Mouse (Mus musculus) hindbrain, embryonic 15.5 days (tissue): ENCODE data around the gene Rint1. TPM values are rescaled to one million over a fixed set of nuclear protein-coding genes. Genes with fewer than 3 reads are reported as not detected.
A peak's percentile ranks its signal among the peaks of the same experiment; 100 is the strongest.
"Not testable (repeated sequence)": the region's sequence is repeated elsewhere in the genome, so short reads cannot be mapped to it uniquely, and the experiment has no call there.

ENCODE experiments used
- ATAC-seq: fragments of 200-750 bp; cut with Nextera tagmentation; 2 replicates; pipeline ENCODE4 v1.8.0; 2017; ENCODE audit warnings: low read depth, moderate number of reproducible peaks, moderate TSS enrichment; ENCODE audit not compliant: low FRiP score
- H3K27ac ChIP-seq: fragments of 300-500 bp; sonication (generic); replicated peaks from 2 replicates; pipeline ENCODE4 v1.5.1; 2015; ENCODE audit warnings: mild to moderate bottlenecking, inconsistent platforms
- H3K27me3 ChIP-seq: fragments of 300-500 bp; sonication (generic); 2 replicates; pipeline ENCODE4 v1.6.1; 2015; ENCODE audit warnings: control low read depth, inconsistent platforms
- H3K36me3 ChIP-seq: fragments of 300-500 bp; sonication (generic); 2 replicates; pipeline ENCODE4 v1.6.1; 2015; ENCODE audit warnings: control low read depth, inconsistent platforms
- H3K4me1 ChIP-seq: fragments of 300-500 bp; sonication (generic); replicated peaks from 2 replicates; pipeline ENCODE4 v1.6.1; 2015; ENCODE audit warnings: control low read depth, inconsistent platforms
- H3K4me2 ChIP-seq: fragments of 300-500 bp; sonication (generic); 2 replicates; pipeline ENCODE4 v1.6.1; 2015; ENCODE audit warnings: moderate library complexity, mild to moderate bottlenecking, inconsistent platforms
- H3K4me3 ChIP-seq: fragments of 300-500 bp; sonication (generic); 2 replicates; pipeline ENCODE4 v1.5.1; 2015; ENCODE audit warnings: mild to moderate bottlenecking, inconsistent platforms
- H3K9ac ChIP-seq: fragments of 300-500 bp; sonication (generic); 2 replicates; pipeline ENCODE4 v1.6.1; 2015; ENCODE audit warnings: inconsistent platforms
- H3K9me3 ChIP-seq: fragments of 300-500 bp; sonication (generic); 2 replicates; pipeline ENCODE4 v1.6.1; 2016; ENCODE audit warnings: control low read depth, inconsistent platforms
- WGBS: fragments of 180-500 bp; shearing (Covaris S2); methylation state at CpG from one replicate; pipeline ENCODE4 v1.1.7; 2015; 5-methylcytosine and 5-hydroxymethylcytosine counted together
- polyA plus RNA-seq: library from polyadenylated mRNA; unstranded; fragments of >200 nt; fragmentation: Nextera tagmentation; extraction: Ambion mirVana; gene quantifications from 2 replicates; pipeline ENCODE4 v1.2.1, GENCODE M21; 2015

The Rint1 gene
- polyA plus RNA-seq, 1 experiment from 2014 or later: 28.2 TPM

DNA sequence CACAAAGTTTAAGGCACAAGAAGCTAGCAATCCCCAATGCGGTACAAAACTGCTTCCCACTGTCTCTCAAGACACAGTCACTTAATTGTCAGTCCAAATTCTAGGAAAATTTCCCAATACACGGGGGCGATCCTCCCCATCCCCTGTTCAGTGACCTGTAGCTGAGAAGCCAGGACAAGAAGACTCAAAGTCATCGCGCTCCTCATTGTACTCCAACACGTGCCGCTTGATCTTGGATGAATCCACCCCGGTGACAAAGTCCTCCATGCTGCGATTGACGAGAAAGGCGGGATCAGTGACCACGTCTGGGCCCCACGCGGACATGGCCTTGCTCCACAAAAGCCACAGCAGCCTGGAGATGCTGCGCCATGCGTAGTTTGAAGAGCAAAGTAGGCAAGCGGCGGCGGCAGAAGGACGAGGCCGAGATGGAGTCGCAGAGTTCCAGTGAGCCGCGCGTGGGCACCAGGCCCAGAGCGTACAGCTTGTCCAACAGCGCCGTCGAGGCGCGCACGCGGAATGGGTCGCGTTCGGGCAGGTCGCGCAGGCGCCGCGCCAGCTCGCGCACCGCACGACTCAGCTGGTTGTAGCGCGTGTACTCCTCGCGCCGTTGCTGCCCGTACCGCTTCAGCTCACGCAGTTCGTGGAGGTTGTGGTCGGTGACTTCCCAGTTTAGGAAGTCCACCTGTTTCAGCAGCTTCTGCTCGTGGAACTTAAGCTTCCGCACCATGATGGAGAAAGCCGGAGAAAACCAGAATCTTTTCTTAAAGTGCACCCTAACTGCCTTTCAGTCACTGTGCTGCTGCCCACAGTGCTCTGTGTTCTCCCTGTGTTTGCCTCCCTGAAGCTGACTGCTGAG is 43.6 kb downstream of the Rint1 start:
- no peak overlapping the region for H3K9ac ChIP-seq
- ATAC-seq: no peak
- H3K9me3 ChIP-seq: no peaks in the 10 kb centered on the region
- no peaks in the 10 kb centered on the region for H3K36me3 ChIP-seq
- peak overlapping the region; percentile 24 for H3K4me3 ChIP-seq
- no peak overlapping the region for H3K27ac ChIP-seq
- 0 out of 2 replicates have a peak, but pooled peaks cover 10% of the 10 kb centered on the region for H3K27me3 ChIP-seq
- H3K4me2 ChIP-seq: peak overlapping the region; percentile 48
- H3K4me1 ChIP-seq: 0 out of 2 replicates have a peak, but pooled peaks cover 3% of the 10 kb centered on the region
- 51% methylated on average over 58 of the region's 58 CpGs for WGBS

DNA sequence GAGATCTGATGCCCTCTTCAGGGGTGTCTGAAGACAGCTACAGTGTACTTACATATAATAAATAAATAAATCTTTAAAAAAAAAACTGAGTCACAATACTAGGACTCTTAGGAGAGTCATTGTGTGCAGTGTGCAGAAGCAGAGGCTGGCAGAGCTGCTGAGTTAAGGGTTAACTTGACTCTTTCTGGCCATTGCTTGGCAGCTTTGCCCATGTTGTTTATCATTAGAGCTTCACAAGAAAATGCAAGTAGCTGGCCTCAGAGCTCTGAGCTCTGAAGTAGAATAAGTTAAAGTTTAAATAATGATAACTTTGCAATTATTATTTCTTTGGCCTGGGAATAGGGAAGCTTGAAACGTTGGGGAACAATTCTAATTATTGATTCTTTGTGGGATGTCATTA is 48.2 kb downstream of the Rint1 start:
- 54% methylated on average over 1 of the region's 1 CpGs for WGBS
- not testable (repeated sequence) for H3K9me3 ChIP-seq, ATAC-seq

DNA sequence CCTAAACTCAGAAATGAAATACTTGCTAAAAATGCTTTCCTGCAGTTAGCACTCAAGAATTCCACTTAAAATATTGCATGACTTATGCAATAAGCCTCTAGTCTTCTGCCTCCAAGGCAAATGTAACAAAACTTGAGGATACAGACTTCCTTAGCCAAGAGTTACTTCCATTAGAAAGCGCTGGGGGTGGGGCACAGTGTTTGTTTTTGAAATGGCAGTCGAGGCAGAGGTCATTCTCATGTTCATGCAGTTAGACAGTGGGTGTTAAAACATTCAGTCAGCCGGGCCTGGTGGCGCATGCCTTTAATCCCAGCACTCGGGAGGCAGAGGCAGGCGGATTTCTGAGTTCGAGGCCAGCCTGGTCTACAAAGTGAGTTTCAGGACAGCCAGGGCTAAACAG is 50.6 kb downstream of the Rint1 start:
- peaks cover 11% of the 10 kb centered on the region for H3K4me1 ChIP-seq
- no peak overlapping the region for H3K4me3 ChIP-seq
- H3K27me3 ChIP-seq: no peaks in the 10 kb centered on the region
- 90% methylated on average over 7 of the region's 7 CpGs for WGBS
- no peak overlapping the region for H3K4me2 ChIP-seq
- ATAC-seq: no peak
- no peak overlapping the region for H3K9ac ChIP-seq
- H3K36me3 ChIP-seq: peaks cover 15% of the 10 kb centered on the region
- H3K9me3 ChIP-seq: no peaks in the 10 kb centered on the region
- H3K27ac ChIP-seq: no peak overlapping the region

More for the DNA sequence above, 48.2 kb downstream of the Rint1 start:
- not testable (repeated sequence) for H3K27ac ChIP-seq, H3K4me3 ChIP-seq, H3K4me1 ChIP-seq, H3K9ac ChIP-seq, H3K27me3 ChIP-seq, H3K4me2 ChIP-seq
- H3K36me3 ChIP-seq: peaks cover 15% of the 10 kb centered on the region

DNA sequence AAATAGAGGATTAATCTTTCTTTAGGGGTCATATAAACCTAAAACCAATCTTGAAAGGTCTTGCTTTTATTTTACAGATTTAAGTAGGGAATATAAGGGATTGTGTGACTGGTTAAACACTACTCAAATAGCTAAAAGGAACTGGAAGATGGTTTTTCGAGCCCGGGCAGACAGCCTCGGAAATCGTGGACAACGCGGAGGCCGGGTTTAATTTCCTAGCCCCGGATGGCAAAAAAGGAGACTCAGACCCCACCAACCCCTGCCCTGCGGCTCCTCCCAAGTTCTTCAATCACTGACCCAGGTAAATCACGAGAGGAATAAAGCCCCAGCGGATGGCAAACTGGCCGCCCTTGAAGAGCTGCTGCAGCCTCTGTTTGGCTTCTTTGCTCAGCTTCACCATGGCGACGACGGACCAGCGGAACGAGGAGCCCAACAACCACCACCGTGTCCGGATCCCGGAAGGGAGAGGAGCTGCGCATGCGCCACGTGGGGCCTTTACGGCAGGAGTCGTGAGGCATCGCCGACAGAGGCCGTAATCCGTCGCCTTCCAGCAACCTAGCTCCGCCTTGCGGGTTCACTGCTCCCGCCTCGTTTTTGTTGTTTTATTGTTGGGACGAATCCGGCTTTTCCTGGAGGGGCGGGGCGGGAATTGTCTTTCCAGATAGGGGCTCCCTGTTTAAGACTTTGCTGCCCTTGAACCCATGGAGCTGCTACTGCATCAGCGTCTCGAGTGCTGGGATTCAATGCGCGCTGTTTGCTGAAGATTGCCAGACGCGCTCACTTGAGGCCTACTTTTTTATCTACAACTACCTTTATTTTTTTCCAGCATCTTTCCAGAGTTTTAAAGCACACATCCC is 56.4 kb downstream of the Rint1 start, which contains the start of gene Tomm7:
Gene Tomm7, minus strand, starts transcription at position 488 of the 857 bp plus-strand sequence.
- no peaks in the 10 kb centered on the region for H3K9me3 ChIP-seq
- peaks cover 23% of the 10 kb centered on the region for H3K4me1 ChIP-seq
- H3K27me3 ChIP-seq: no peaks in the 10 kb centered on the region
- under 1% methylated on average over 44 of the region's 44 CpGs for WGBS
- peak within 1 kb of the TSS; percentile 83 for H3K27ac ChIP-seq
- peak within 1 kb of the TSS; percentile 83 for H3K9ac ChIP-seq
- H3K36me3 ChIP-seq: peaks cover 11% of the 10 kb centered on the region
- H3K4me3 ChIP-seq: peak within 1 kb of the TSS; percentile 86
- peak within 1 kb of the TSS; percentile 69 for H3K4me2 ChIP-seq
- peak; percentile 95 for ATAC-seq

DNA sequence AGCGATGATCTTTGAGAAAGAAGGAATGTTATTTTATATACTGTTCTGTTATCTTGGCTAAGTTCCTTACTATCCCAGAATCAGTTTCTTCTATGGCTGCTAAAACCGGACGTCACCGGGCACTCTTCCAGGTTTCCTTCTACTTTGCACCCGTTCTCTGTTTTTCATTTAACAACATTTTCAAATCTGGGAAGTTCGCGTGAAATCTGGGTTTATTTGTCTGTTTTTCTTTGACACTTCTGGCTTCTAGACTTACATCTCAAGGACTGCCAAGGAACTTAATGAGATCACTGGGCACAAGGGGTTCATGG is 57.0 kb downstream of the Rint1 start:
- 40% methylated on average over 7 of the region's 7 CpGs for WGBS
- Histone ChIP-seq H3K4me2 (peak overlapping the region; percentile 69), H3K36me3 (peaks cover 5% of the 10 kb centered on the region; the same call in 1 of the 2 replicates), H3K4me1 (peaks cover 23% of the 10 kb centered on the region), H3K4me3 (peak overlapping the region; percentile 86), H3K9me3 (no peaks in the 10 kb centered on the region), H3K27me3 (no peaks in the 10 kb centered on the region), H3K27ac (peak overlapping the region; percentile 83), H3K9ac (peak overlapping the region; percentile 83)
- no peak for ATAC-seq

DNA sequence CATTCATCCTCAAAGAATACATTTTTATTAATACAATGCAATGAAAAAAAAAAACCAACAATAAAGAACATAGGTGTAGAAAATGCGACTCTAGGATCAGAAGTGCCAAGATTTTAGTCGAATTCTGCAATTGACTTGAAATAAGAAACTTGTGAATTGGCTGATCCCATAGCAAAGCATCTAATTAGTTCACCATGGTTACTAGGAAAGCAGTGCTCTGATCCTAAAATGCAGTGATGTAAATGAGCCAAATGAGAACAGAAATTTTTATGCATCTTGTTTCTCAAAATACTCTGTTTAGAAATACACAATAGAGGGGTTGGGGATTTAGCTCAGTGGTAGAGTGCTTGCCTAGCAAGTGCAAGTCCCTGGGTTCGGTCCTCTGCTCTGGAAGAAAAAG is 57.6 kb downstream of the Rint1 start:
- Histone ChIP-seq H3K36me3 (0 out of 2 replicates have a peak, but pooled peaks cover under 1% of the 10 kb centered on the region), H3K9ac (no peak overlapping the region), H3K9me3 (no peaks in the 10 kb centered on the region), H3K27me3 (no peaks in the 10 kb centered on the region), H3K4me1 (peaks cover 23% of the 10 kb centered on the region), H3K4me3 (no peak overlapping the region), H3K27ac (no peak overlapping the region), H3K4me2 (peak overlapping the region; percentile 69)
- no peak for ATAC-seq
- 82% methylated on average over 3 of the region's 3 CpGs for WGBS

DNA sequence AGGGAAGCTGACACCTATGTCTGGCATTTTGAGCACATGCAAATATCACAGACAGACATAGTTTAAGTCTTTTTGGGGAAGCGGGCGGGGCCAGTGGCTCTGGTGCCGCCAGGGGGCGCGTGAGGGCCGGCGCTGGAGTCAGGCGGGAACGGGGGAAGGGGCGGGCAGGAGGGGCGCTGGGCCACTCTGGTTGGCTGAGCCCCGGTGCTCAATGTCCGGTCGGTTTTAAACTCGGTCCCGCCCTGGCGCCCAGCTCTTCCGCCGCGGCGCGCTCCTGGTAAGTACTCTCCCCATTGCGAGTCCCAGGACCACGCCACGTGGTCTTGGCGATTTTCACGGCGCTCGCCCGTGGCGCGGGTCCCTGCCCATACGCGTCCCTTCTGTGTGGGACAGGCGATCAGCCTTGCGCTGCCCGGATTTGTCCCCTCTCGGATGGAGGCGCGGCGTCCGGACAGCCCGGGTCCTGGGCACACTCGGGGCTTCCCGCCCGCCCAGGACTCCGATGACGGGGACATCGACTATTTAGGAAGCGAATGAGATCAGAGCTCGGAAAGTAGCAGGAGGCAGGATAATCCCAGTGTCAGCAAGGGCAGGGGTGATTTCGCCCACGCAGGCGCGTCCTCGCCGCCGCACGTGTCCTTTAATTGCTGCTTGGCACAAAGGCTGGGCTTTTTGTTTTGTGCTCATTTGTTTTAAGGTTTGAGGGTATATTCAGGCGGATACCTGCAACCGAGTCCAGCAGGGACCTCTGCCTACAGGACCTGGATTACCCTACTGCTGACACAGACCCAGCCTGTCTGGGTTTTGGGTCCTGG is 63.0 kb downstream of the Rint1 start:
- Histone ChIP-seq H3K4me3 (peak overlapping the region; percentile 93), H3K4me1 (peaks cover 19% of the 10 kb centered on the region), H3K9ac (peak overlapping the region; percentile 63), H3K36me3 (peaks cover 30% of the 10 kb centered on the region), H3K27me3 (no peaks in the 10 kb centered on the region), H3K4me2 (peak overlapping the region; percentile 92), H3K9me3 (no peaks in the 10 kb centered on the region), H3K27ac (peak overlapping the region; percentile 81)
- under 1% methylated on average over 61 of the region's 61 CpGs for WGBS
- ATAC-seq: peak; percentile 96

DNA sequence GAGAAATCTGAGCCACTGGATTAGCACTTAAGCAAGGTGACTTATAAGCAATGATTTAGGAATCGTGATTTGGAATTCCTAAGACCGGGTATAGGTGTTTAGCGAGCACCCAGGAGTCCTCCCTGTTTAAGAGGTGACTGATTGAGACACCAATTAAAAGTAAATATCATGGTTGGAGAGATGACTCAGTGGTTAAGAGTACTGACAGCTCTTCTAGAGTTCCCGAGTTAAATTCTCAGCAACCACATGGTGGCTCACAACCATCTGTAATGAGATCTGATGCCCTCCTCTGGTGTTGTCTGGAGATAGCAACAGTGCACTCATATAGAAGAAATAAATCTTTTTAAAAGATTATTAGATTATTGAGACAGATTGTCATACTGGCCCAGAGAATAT is 63.6 kb downstream of the Rint1 start:
- H3K36me3 ChIP-seq: peaks cover 37% of the 10 kb centered on the region
- not testable (repeated sequence) for ATAC-seq, H3K9me3 ChIP-seq, H3K27me3 ChIP-seq
- peak overlapping the region; percentile 63 for H3K9ac ChIP-seq
- H3K4me2 ChIP-seq: peak overlapping the region; percentile 92
- H3K27ac ChIP-seq: peak overlapping the region; percentile 81
- H3K4me1 ChIP-seq: peaks cover 19% of the 10 kb centered on the region
- WGBS: 15% methylated on average over 4 of the region's 4 CpGs
- H3K4me3 ChIP-seq: peak overlapping the region; percentile 93

DNA sequence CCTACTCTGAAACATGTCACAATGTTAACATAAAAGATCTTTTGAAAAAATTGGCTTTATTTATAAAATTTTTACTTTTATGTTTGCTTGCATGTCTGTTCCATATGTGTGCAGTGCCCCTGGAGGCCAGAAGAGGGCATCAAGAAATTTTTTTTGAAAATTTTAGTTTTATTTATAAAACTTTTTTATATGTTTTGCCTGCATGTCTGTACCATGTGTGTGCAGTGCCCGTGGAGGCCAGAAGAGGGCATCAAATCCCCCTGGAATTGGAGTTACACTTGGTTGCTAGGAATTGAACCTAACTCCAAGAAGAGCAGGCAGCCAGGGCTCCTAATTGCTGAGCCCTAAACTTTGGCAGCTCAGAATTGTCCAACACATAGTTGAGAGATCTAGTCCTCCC is 65.4 kb downstream of the Rint1 start:
- H3K27ac ChIP-seq: not testable (repeated sequence)

DNA sequence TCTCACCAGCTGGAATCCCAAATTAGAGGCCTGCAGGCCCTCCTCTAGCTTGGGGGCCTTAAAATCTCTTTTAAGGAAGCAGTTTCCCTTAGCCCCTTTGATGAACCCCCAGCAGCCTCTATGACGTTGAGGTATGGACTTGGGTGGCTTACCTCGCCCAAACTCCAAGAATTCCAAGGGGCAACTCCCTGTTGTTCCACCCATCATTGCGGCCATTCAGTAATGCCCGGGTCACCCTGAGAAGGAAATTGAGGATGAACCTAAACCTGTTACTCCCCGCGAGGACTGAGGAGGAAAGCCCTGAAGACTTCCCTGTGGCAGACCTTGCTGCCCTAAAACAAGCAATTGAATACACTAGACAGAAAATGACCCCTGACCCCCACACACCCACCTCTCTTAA is 68.0 kb downstream of the Rint1 start:
- 96% methylated on average over 6 of the region's 6 CpGs for WGBS
- H3K4me2 ChIP-seq: no peak overlapping the region
- H3K4me1 ChIP-seq: peaks cover 19% of the 10 kb centered on the region
- no peak overlapping the region for H3K4me3 ChIP-seq
- ATAC-seq: no peak
- no peaks in the 10 kb centered on the region for H3K9me3 ChIP-seq
- no peak overlapping the region for H3K9ac ChIP-seq
- no peaks in the 10 kb centered on the region for H3K27me3 ChIP-seq
- no peak overlapping the region for H3K27ac ChIP-seq
- peaks cover 43% of the 10 kb centered on the region for H3K36me3 ChIP-seq

More for the DNA sequence above, 65.4 kb downstream of the Rint1 start:
- Histone ChIP-seq H3K4me1 (peaks cover 19% of the 10 kb centered on the region), H3K36me3 (peaks cover 43% of the 10 kb centered on the region)
- H3K9me3 ChIP-seq, ATAC-seq, H3K27me3 ChIP-seq, H3K9ac ChIP-seq, H3K4me2 ChIP-seq, H3K4me3 ChIP-seq: not testable (repeated sequence)
- 100% methylated on average over 1 of the region's 1 CpGs for WGBS

DNA sequence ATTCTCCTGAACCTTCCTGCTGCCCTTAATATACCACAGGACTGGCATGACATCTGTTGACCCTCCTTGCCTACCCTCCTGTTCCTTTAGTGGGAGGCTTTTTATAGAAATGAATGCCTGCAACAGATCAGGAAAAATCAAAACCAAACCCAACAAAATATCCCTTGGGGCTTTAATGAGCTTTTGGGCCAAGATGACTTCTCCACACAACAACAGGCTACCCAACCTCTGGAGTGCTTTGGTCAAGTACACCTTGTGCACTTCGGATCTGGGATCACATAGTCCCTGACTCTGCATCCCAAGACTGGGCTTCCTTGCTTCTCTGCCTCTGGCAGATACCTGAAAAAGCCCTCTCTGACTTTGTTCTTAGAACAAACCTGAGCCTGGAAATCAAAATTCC is 68.7 kb downstream of the Rint1 start:
- Histone ChIP-seq H3K27me3 (no peaks in the 10 kb centered on the region), H3K4me1 (peaks cover 15% of the 10 kb centered on the region), H3K27ac (no peak overlapping the region), H3K9me3 (no peaks in the 10 kb centered on the region), H3K4me3 (no peak overlapping the region), H3K9ac (no peak overlapping the region), H3K4me2 (no peak overlapping the region), H3K36me3 (peaks cover 43% of the 10 kb centered on the region)
- ATAC-seq: no peak
- 96% methylated on average over 1 of the region's 1 CpGs for WGBS
